Mouse (Mus musculus) E14TG2a.4 (cell line): ENCODE measurements around the gene Golga7b.

Experiments used
- CTCF ChIP-seq: conservative IDR thresholded peaks from 2 replicates; pipeline ENCODE4 v1.5.1; 2014; ENCODE audit warnings: low read length
- NANOG ChIP-seq: IDR thresholded peaks from 2 replicates; pipeline ENCODE4 v1.6.1; 2014; ENCODE audit warnings: borderline replicate concordance, low read length, mixed read lengths
- POU5F1 ChIP-seq: IDR thresholded peaks from 2 replicates; pipeline ENCODE4 v1.6.1; 2014; ENCODE audit warnings: low read length, borderline replicate concordance

DNA sequence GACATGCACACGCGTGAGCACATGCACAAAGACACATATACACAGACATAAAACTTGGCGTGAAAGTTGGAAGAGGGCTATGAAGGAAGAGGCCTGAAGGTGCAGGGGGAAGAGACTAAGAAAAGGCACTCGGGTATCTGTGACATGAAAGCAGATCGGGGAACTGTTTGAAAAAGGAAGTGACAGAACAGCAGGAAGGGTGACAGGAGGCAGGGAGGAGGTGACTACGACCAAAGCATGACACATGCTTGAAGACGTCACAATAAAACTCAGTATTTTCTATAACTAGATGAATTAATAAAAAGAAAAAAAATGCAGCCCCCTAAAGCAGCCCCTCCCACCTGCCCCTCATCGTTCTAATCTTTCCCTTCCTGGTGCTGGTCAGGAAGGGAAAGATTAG lies 58.4 kb downstream of the Golga7b start:
- TF ChIP-seq CTCF: no peak
- no peak for TF ChIP-seq POU5F1
- TF ChIP-seq NANOG: no peak
